Mouse (Mus musculus): Measurements from ENCODE around the gene Naaladl2.

The Naaladl2 gene

GRCm38 (mm10) chr3:24942170-24942569 lies 201.9 kb downstream of the Naaladl2 start:
- no peak for DNase-seq (ENCODE audit: low spot score)

- no peak for DNase-seq (ENCODE audit: low spot score)
Observed at GRCm38 (mm10) chr3:24938507-24939182, 205.4 kb downstream of the Naaladl2 start.

GRCm38 (mm10) chr3:24921811-24922210 lies 222.2 kb downstream of the Naaladl2 start:
- peak; percentile 14 for DNase-seq (ENCODE audit: low spot score)

DNA sequence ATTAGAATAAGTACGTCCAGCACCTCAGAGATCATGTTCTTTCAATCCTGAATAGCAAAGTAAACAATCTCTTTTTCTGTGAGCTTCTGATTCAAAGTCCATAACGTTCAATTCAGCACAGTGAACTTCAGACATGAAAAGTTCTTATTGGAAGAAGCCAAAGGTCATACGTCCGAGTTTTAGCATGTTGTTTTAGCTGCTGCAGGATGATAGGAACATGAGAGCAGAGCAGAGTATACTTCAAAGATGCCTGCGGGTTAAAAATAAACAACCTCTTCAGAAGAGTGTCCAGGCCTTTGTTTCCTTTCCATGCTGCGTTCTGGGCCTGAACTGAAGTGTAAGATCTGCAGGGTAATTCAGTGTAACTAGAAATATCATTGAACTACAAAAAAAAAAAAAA lies 222.7 kb downstream of the Naaladl2 start:
- DNase-seq (ENCODE audit: low spot score), result peak; percentile 29

DNA sequence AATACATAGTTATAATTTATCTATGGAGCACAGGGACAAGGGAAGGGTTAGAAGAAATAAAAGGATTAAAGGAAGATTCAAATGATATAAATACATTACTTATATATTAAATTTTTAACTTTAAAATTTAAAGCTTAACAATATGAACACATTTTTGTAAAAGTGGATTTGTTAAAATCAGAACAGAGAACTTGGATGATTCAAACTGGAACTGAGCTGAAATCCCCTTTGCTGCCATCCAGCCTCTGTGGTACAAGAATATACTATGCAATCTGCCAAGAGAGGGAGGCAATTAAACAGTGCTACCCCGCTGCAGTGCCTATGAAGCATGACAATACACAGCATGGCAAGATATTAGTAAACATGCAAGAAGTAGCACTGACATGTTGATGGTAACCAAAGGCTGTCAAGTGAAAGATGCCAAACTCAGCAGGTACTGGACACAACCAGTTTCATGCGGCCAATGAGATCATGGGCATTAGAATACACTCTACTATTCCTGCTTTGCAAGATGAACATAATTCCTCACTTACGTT lies 238.6 kb downstream of the Naaladl2 start:
- no peak for DNase-seq (ENCODE audit: low spot score)

- DNase-seq (ENCODE audit: low spot score), result no peak
Observed at GRCm38 (mm10) chr3:24888801-24889200, 255.3 kb downstream of the Naaladl2 start.

DNA sequence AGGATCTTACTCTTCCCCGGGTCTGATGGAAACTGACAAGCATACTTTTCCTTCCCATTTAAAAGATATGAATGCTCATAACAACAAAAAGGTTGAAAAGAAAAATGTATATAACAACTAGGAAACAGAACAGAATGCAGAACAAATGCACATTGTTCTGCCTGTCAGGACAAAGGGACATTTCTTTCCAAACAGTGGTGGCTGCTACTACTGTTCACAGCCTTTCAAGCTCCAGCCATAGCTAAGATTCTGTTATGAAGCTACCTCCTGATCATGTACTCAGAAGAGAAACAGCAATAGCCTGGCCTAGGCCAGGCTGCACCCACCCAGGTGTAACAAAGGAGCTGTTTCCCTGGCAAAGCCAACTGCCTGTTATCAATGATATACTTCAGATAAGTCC lies 271.8 kb downstream of the Naaladl2 start:
- DNase-seq (ENCODE audit: low spot score), result no peak

- no peak for DNase-seq (ENCODE audit: low spot score)
Observed at GRCm38 (mm10) chr3:24852936-24853335, 291.1 kb downstream of the Naaladl2 start.

DNA sequence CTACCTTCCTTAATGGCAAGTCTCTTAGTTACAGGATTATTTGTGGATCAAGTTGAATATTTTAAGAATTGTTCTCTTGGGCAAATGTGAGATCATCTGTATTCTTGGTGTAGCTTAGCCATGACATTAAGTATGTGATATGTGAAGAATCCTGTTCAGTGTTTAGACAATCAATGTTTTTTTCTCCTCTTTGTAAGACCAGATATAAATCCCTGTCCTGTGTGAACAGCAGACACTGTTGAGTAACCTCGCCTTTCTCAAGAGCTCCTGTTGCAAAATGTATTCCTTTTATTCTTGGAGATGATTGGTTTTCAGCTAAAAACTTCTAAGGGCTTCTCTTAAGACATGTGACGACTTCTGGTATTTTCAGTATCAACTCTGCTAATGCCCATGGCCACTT lies 347.3 kb downstream of the Naaladl2 start:
- DNase-seq (ENCODE audit: low spot score), result no peak

- DNase-seq (ENCODE audit: low spot score), result no peak
Observed at GRCm38 (mm10) chr3:24787451-24788148, 356.5 kb downstream of the Naaladl2 start.

DNA sequence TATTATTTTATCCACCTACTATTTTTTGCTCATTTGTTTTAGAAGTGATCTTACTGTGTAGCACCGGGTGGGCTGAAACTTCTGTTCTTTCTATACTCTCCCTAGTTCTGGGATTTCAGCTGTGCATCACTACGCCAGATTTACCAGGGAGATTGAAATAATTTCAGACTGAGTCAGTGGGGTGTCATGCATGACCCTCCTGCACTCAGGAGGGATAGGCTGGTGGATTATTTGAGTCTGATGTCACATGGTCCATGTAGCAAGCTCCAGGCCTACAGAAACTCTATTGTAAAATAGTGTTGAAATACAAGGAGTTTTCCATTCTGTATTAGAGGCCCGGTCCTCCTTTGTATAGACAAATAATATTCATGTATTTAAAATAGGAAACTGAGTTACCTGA lies 360.0 kb downstream of the Naaladl2 start:
- DNase-seq (ENCODE audit: low spot score), result no peak

- DNase-seq (ENCODE audit: low spot score), result no peak
Observed at GRCm38 (mm10) chr3:24783462-24783829, 360.6 kb downstream of the Naaladl2 start.

DNA sequence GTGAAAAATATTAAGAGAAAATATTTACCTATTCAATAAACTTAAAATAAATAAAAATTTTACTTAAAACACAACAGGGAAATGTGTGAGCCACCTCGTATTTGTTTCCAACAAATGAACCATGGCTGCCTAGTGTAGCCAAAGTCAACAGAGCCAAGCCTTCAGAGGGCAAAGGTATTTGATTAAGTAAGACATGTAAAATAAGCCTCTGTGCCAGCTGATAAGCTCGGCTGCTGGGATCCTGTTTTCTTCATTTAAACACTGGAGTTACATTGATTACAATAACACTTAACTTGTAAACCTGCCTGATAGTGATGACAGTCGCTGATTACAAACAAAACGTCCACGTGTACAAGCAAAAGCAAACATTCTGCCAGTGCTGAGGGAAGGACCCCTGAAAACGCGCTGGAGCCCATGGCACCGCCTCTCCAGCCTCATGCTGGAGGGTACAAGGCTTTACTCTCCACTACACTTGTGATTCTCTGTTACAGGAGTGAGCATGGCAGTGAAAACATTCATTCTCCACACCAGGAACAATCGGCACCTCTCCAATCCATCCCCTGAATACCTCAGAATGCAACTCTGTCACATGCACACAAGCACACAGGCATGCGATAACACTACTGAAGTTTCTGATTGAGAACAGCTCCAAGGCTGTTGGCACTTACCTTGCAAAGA lies 361.1 kb downstream of the Naaladl2 start:
- no peak for DNase-seq (ENCODE audit: low spot score)

DNA sequence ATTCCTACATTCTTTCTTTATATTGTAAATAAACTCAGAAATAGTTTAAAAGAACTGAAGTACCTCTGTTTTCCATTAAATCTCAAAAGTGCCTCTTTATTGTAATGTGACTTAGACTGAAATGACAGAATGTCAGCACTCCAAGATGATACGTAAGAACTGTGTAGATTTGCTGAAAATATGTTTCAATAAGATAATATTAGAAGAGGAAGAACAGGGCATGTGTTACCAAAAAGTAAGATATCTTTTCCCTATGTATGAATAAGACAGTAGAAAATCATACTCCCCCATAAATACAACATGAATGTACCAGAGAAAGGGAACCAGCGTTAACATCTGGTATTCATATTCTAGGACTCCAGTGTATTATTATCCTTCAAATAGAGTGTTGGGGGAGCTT lies 362.4 kb downstream of the Naaladl2 start:
- no peak for DNase-seq (ENCODE audit: low spot score)

DNA sequence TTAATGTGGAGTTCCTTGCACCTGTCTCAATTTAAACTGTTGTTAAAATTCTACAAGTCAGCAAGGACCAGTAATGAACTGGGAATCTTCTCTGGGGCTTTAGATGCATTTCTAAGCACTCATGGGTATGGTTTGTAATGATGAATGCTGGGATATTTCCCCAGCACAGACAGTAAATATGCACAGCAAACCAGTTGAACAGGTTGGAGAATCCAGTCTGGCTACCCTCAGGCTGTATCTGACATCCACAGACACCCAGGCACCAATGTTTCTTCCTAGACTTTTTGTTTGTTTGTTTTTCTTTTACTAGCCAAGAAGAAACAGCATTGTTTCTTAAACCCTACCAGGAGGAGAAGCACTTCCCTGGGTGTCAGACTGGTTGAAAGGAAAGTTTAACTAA lies 365.6 kb downstream of the Naaladl2 start:
- no peak for DNase-seq (ENCODE audit: low spot score)

DNA sequence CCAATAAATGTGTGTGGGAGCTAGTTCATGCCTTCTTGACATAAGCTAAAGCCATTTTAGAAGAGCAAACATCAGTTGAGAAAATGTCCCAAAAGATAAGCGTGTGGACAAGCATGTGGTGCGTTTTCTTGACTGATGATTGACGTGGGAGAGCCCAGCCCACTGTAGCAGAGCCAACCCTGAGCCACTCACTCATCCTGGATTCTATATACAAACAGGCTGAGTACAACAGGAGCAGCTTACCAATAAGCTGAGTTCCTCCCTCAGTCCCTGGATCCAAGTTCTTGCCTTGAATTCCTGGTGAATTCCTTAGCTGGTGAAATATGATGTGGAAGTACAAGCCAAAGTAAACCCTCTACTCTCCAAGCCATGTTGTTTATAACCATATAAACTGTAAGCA lies 395.0 kb downstream of the Naaladl2 start:
- no peak for DNase-seq (ENCODE audit: low spot score)

- no peak for DNase-seq (ENCODE audit: low spot score)
Observed at GRCm38 (mm10) chr3:24747182-24747856, 396.7 kb downstream of the Naaladl2 start.

- no peak for DNase-seq (ENCODE audit: low spot score)
Observed at GRCm38 (mm10) chr3:24743946-24744345, 400.1 kb downstream of the Naaladl2 start.

DNA sequence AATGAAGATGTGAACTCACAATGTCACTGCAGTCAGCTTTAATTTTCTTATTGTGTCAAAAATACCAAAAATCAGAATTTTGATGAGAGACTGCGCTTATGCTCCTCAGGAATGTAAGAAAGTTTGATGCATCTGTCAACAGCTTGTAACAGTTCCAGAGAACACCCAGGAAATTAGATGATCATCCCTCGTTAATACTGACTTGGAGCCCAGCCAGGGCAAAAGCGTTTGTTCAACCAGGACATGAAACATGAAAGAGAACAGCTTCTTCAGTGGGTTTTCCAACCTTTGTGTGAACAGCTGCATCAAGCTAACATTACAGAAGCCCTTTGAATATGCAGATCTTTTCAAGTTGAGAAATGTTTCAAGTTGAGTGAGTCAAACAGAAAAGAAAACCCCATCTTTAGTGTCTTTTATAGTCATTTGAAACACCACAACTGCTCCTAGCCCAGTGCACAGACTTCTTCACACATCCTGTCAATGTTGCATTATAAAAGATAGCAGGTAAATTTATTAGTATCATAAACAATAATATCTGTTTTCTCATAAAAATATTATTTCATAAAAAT lies 424.8 kb downstream of the Naaladl2 start:
- DNase-seq (ENCODE audit: low spot score), result no peak

DNA sequence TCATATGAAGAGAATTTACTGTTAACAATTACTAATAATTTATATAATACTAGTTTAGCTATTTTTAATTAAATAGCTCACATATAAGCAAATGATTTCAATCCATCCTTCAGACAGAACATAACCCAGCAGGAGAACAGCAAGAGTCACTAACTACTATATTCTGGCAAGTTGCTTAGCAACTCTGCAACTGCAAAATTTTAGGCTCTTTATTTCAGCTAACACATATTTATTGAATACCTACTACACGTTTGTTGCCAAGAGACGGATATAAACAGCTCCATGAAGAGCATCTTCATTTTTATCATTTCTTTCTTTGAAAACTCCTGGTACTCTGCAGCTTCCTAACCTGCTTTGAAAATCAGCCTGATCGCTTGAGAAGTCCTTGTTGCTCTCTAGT lies 429.3 kb downstream of the Naaladl2 start:
- no peak for DNase-seq (ENCODE audit: low spot score)

- no peak for DNase-seq (ENCODE audit: low spot score)
Observed at GRCm38 (mm10) chr3:24705778-24706423, 438.2 kb downstream of the Naaladl2 start.

Data from embryo, embryonic 10 days (tissue).